Mouse (Mus musculus) cerebellum, postnatal 10 days (tissue): ENCODE data around the gene Gm17655.
"Not testable (repeated sequence)": the region's sequence is repeated elsewhere in the genome, so short reads cannot be mapped to it uniquely, and the experiment has no call there.

ENCODE experiments used
- DNase-seq, 2 experiments: peaks; one replicate each; pipeline ENCODE4 v3.0.0; 2021; ENCODE audit warnings: mixed read lengths in 2 of 2

Gm17655 gene

GRCm38 (mm10) chr5:110072413-110072812 is at the start of gene Gm17655:
Gene Gm17655 (minus strand): TSS chr5:110072513.
- DNase-seq, result not testable (repeated sequence)

GRCm38 (mm10) chr5:110109991-110110441 is 37.7 kb upstream of the Gm17655 start, which contains the start of gene Zfp605:
Gene Zfp605 (plus strand): TSS chr5:110110092.
- peak; percentile 97 to 98 for DNase-seq

- DNase-seq, result no peak
Measured at GRCm38 (mm10) chr5:110108305-110108628, 36.0 kb upstream of the Gm17655 start.

- DNase-seq, result peak; percentile 97 to 98
Measured at GRCm38 (mm10) chr5:110107581-110108304, 35.4 kb upstream of the Gm17655 start, which contains the start of gene Gtpbp6. Gene Gtpbp6 (minus strand): TSS chr5:110108197.

- no peak for DNase-seq
Measured at GRCm38 (mm10) chr5:110106901-110107564, 34.7 kb upstream of the Gm17655 start.

- peak; percentile 38 to 40 for DNase-seq
Measured at GRCm38 (mm10) chr5:110106140-110106871, 34.0 kb upstream of the Gm17655 start.

- peak; percentile 15 to 39 for DNase-seq
Measured at GRCm38 (mm10) chr5:110104616-110105380, 32.5 kb upstream of the Gm17655 start.

GRCm38 (mm10) chr5:110103901-110104615 is 31.7 kb upstream of the Gm17655 start:
- DNase-seq, result peak in 1 of 2 experiments; percentile 9

- peak in 1 of 2 experiments; percentile 11 for DNase-seq
Measured at GRCm38 (mm10) chr5:110102853-110103625, 30.7 kb upstream of the Gm17655 start.

GRCm38 (mm10) chr5:110102429-110102828 is 30.1 kb upstream of the Gm17655 start:
- DNase-seq, result peak in 1 of 2 experiments; percentile 5

- DNase-seq, result peak; percentile 76 to 77
Measured at GRCm38 (mm10) chr5:110101716-110102347, 29.5 kb upstream of the Gm17655 start.

- peak; percentile 49 to 65 for DNase-seq
Measured at GRCm38 (mm10) chr5:110100921-110101631, 28.8 kb upstream of the Gm17655 start.

- DNase-seq, result peak in 1 of 2 experiments; percentile 16
Measured at GRCm38 (mm10) chr5:110099656-110100580, 27.6 kb upstream of the Gm17655 start, which contains the start of gene Plcxd1. Gene Plcxd1 (plus strand): TSS chr5:110099969.

- peak in 1 of 2 experiments; percentile 11 for DNase-seq
Measured at GRCm38 (mm10) chr5:110098991-110099477, 26.7 kb upstream of the Gm17655 start.

- DNase-seq, result no peak
Measured at GRCm38 (mm10) chr5:110094847-110095213, 22.5 kb upstream of the Gm17655 start.

- peak; percentile 89 to 90 for DNase-seq
Measured at GRCm38 (mm10) chr5:110094030-110094846, 21.9 kb upstream of the Gm17655 start, which contains the start of gene Gm35315. Gene Gm35315 (minus strand): TSS chr5:110094420.

- no peak for DNase-seq
Measured at GRCm38 (mm10) chr5:110091546-110091945, 19.2 kb upstream of the Gm17655 start.
